Mouse (Mus musculus): ENCODE measurements around the gene Idh2.

Idh2 gene

DNA sequence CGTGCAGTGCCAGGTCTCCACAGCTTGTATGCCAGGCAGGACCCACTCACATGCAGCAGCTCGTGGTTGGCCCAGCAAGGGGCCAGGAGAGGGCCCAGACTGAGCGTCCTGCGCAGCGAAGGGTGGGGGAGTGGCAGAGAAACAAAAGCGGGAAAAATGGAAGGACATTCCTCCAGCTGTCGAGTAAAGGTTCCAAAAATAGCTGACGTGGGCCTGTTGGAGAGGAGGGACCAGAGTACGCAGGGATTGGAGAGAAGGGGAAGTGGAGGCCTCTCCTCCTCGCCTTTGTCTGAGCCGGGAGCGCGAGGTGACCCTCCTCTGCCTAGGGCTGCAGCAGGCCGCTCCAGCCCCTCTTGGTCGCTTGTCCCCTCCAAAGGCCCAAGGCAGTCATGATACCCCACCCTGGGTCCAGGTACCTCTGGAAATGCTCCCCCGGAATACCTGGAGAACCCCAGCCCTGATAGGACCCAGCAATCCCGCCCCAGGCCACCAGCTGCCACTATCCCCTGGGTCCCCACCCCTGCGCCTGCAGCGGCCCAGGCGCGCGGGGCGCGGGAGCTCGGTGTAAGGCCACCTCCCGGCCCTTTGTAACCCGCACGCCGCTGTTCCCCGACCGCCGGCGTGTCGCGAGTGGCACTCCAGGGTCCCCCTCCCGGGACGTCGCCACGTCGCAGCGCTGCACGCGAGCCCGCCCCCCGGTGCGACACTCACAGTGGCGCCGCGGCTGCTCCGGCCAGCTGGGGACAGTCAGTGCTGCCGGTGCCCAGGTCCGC lies 555 bp downstream of the Idh2 start:
- peaks cover 25% of the 10 kb centered on the region for H3K27me3 ChIP-seq (ENCODE audit: insufficient read depth, low read length)
- no peaks in the 10 kb centered on the region for H3K9me3 ChIP-seq (ENCODE audit: low read length)
- peak overlapping the region; percentile 93 for H3K4me3 ChIP-seq (replicated peaks; ENCODE audit: low read length)
- H3K4me1 ChIP-seq (replicated peaks; ENCODE audit: low read depth, low read length), result peaks cover 68% of the 10 kb centered on the region
- H3K36me3 ChIP-seq (ENCODE audit: insufficient read depth, low read length), result no peaks in the 10 kb centered on the region
- no peak for TF ChIP-seq CTCF (conservative IDR thresholded peaks at IDR 0.05; ENCODE audit: low read length)
- TF ChIP-seq NANOG (IDR thresholded peaks at IDR 0.05; ENCODE audit: borderline replicate concordance, low read length), result no peak
- TF ChIP-seq POU5F1 (IDR thresholded peaks at IDR 0.05; ENCODE audit: borderline replicate concordance, low read length), result no peak

- TF ChIP-seq NANOG (IDR thresholded peaks at IDR 0.05; ENCODE audit: borderline replicate concordance, low read length), result no peak
- no peak for TF ChIP-seq CTCF (conservative IDR thresholded peaks at IDR 0.05; ENCODE audit: low read length)
- no peak for TF ChIP-seq POU5F1 (IDR thresholded peaks at IDR 0.05; ENCODE audit: borderline replicate concordance, low read length)
- Histone ChIP-seq H3K36me3 (ENCODE audit: insufficient read depth, low read length) (no peaks in the 10 kb centered on the region), H3K27me3 (ENCODE audit: insufficient read depth, low read length) (peaks cover 18% of the 10 kb centered on the region)
Measured at GRCm38 (mm10) chr7:80113989-80114388, 1.2 kb downstream of the Idh2 start.

DNA sequence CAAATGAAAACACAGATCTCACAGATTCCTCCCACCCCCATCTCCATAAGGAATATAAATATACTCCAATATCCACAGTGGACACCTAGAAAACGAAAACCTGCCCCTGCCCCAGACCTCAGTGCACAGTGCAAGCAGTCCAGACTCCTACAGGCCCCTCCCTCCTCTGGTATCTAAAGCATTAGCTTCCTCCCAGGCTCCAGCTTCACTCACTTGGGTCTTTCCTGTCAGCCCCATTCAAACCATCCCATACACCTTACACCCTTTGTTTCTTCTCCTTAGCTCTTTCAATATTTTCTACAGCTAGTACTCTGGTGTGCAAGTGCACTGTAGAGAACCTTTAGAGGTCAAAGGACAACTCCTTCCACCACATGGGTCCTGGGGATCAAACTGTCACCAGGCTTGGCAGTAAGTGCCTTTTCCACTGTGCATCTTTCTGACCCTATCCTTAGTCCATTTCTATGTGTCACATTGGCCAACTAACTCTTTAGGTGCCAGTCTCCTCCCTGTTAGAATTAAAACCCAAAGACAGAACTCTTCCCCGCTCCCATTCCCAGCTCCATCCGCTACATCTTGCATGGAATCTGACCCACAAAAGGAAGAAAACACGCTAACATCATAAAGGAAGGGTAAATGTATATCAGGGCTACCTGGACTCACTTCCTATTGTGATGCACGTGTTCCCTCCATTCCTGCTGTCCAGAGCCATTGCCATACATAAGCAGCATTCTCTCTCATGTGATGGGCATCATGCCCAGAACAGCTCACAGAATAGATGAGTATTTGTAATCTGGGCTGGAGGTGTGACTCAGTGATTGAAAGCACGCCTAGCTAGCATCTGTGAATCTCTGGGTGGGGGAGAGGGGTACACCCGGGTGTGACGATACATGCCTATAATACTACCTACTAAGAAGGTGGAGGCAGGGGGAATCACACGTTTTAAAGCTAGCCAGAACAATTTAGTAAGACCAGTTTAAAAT lies 3.8 kb downstream of the Idh2 start:
- peaks cover 13% of the 10 kb centered on the region for H3K36me3 ChIP-seq (ENCODE audit: insufficient read depth, low read length)
- H3K27me3 ChIP-seq (ENCODE audit: insufficient read depth, low read length), result peaks cover 4% of the 10 kb centered on the region; the same call in 1 of the 2 replicates
- no peak for TF ChIP-seq CTCF (conservative IDR thresholded peaks at IDR 0.05; ENCODE audit: low read length)
- no peak for TF ChIP-seq NANOG (IDR thresholded peaks at IDR 0.05; ENCODE audit: borderline replicate concordance, low read length)
- peaks cover 79% of the 10 kb centered on the region for H3K4me1 ChIP-seq (replicated peaks; ENCODE audit: low read depth, low read length)
- peaks cover 14% of the 10 kb centered on the region for H3K9me3 ChIP-seq (ENCODE audit: low read length)
- H3K4me3 ChIP-seq (replicated peaks; ENCODE audit: low read length), result peak overlapping the region; percentile 46

More at GRCm38 (mm10) chr7:80113989-80114388, 1.2 kb downstream of the Idh2 start:
- H3K4me3 ChIP-seq (replicated peaks; ENCODE audit: low read length), result peak overlapping the region; percentile 93
- H3K9me3 ChIP-seq (ENCODE audit: low read length), result no peaks in the 10 kb centered on the region
- peaks cover 68% of the 10 kb centered on the region for H3K4me1 ChIP-seq (replicated peaks; ENCODE audit: low read depth, low read length)

DNA sequence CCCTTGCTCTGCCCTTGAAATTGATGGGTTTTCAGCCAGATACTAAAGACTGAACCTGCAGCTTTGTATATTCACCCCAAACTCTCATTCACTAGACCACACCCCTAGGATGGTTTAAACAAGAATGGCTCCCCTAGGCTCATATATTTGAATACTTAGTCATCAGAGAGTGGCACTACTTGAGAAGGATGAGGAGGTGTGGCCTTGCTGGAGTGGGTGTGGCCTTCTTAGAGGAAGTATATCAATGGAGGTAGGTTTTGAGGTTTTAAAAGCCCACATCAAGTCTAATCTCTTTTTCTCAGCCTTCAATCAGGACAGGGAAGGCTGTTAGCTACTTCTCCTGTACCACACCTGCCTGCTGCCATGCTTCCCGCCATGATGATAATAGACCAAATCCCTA lies 8.8 kb downstream of the Idh2 start:
- H3K4me3 ChIP-seq (replicated peaks; ENCODE audit: low read length), result no peak overlapping the region; the same call in 1 of the 2 replicates

DNA sequence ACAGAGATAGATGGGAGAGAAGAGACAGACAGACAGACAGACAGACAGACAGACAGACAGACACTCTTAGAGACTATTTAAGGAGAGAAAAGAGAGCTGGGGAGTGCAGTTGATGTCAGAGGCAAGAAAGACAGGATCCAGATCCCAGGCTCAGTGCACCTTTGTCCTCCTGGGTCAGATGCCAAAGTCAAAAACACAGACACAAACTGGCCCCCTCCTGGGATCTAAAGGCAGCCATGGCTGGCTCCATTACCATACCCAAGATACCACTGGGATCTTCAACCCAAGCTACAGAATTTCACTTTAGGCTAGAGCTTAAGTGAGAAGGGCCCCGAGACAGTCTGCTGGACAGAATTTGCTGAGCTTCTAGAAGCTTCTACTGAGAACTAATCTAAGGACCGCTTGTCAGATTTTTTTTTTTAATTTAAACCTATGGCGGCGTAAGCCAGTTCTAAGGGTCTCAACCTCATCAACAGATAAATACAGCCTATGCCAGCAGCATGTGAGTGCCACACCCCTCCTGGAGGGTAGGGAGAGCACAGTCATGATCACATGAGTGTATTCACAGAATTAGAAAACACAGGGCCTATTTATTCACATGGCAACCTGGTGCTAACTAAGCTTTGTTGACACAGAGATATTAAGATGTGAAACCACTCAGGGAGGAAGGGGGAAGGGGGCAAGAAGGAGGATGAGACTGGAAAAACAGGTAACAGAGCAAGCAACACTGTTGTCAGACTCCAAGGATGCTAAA lies 9.4 kb downstream of the Idh2 start:
- Histone ChIP-seq H3K9me3 (ENCODE audit: low read length) (peaks cover 16% of the 10 kb centered on the region), H3K36me3 (ENCODE audit: insufficient read depth, low read length) (peaks cover 42% of the 10 kb centered on the region), H3K4me1 (replicated peaks; ENCODE audit: low read depth, low read length) (peaks cover 73% of the 10 kb centered on the region), H3K27me3 (ENCODE audit: insufficient read depth, low read length) (no peaks in the 10 kb centered on the region), H3K4me3 (replicated peaks; ENCODE audit: low read length) (no peak overlapping the region; the same call in 1 of the 2 replicates)
- TF ChIP-seq POU5F1 (IDR thresholded peaks at IDR 0.05; ENCODE audit: borderline replicate concordance, low read length) (no peak), CTCF (conservative IDR thresholded peaks at IDR 0.05; ENCODE audit: low read length) (no peak), NANOG (IDR thresholded peaks at IDR 0.05; ENCODE audit: borderline replicate concordance, low read length) (no peak)

More for the DNA sequence above, 8.8 kb downstream of the Idh2 start:
- H3K36me3 ChIP-seq (ENCODE audit: insufficient read depth, low read length), result peaks cover 35% of the 10 kb centered on the region
- H3K9me3 ChIP-seq (ENCODE audit: low read length), result peaks cover 16% of the 10 kb centered on the region
- peaks cover 79% of the 10 kb centered on the region for H3K4me1 ChIP-seq (replicated peaks; ENCODE audit: low read depth, low read length)
- no peak for TF ChIP-seq NANOG (IDR thresholded peaks at IDR 0.05; ENCODE audit: borderline replicate concordance, low read length)
- TF ChIP-seq CTCF (conservative IDR thresholded peaks at IDR 0.05; ENCODE audit: low read length), result no peak
- TF ChIP-seq POU5F1 (IDR thresholded peaks at IDR 0.05; ENCODE audit: borderline replicate concordance, low read length), result no peak
- no peaks in the 10 kb centered on the region for H3K27me3 ChIP-seq (ENCODE audit: insufficient read depth, low read length)

- Histone ChIP-seq H3K4me3 (replicated peaks; ENCODE audit: low read length) (no peak overlapping the region), H3K27me3 (ENCODE audit: insufficient read depth, low read length) (no peaks in the 10 kb centered on the region), H3K4me1 (replicated peaks; ENCODE audit: low read depth, low read length) (peaks cover 64% of the 10 kb centered on the region), H3K36me3 (ENCODE audit: insufficient read depth, low read length) (peaks cover 66% of the 10 kb centered on the region), H3K9me3 (ENCODE audit: low read length) (peaks cover 16% of the 10 kb centered on the region)
- no peak for TF ChIP-seq NANOG (IDR thresholded peaks at IDR 0.05; ENCODE audit: borderline replicate concordance, low read length)
- no peak for TF ChIP-seq CTCF (conservative IDR thresholded peaks at IDR 0.05; ENCODE audit: low read length)
- no peak for TF ChIP-seq POU5F1 (IDR thresholded peaks at IDR 0.05; ENCODE audit: borderline replicate concordance, low read length)
Measured at GRCm38 (mm10) chr7:80103335-80103734, 11.9 kb downstream of the Idh2 start.

DNA sequence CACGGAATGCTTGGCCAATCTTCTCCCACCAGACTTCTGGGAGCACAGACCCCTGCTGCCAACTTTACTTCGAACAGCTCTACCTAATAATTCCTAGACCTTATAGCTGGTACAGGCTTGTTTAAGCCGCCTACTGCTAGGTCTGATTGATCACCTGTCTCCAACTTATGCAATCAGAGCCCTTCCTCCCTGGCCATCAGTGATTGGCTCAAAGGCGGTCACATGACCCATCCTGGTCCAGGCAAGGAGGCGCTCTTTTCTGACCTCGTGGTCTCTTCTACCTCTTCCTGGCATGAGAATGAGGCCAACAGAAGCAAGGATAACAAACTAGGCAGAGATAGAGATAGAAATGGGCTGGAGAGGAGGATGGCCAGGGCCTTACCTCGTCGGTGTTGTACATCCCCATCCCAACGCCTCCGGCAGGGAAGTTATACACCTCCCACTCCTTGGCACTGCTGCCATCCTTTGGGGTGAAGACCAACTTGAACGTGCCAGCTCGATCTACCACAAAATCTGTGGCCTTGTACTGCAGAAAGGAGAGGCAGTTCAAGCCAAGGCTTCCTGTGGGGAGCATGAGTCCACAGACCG lies 16.7 kb downstream of the Idh2 start:
- no peaks in the 10 kb centered on the region for H3K9me3 ChIP-seq (ENCODE audit: low read length)
- peak overlapping the region; percentile 52 for H3K4me3 ChIP-seq (replicated peaks; ENCODE audit: low read length)
- peaks cover 72% of the 10 kb centered on the region for H3K4me1 ChIP-seq (replicated peaks; ENCODE audit: low read depth, low read length)
- H3K27me3 ChIP-seq (ENCODE audit: insufficient read depth, low read length), result no peaks in the 10 kb centered on the region
- TF ChIP-seq CTCF (conservative IDR thresholded peaks at IDR 0.05; ENCODE audit: low read length) (no peak), NANOG (IDR thresholded peaks at IDR 0.05; ENCODE audit: borderline replicate concordance, low read length) (peak; percentile 12; the same call in 1 of the 2 replicates)
- H3K36me3 ChIP-seq (ENCODE audit: insufficient read depth, low read length), result peaks cover 100% of the 10 kb centered on the region
